Comparison of ENCODE assay signal across 10 mouse cellular contexts in genomic region chr13:54323307-54324165, GRCm38 (mm10). TPM values are rescaled to one million over a fixed set of nuclear protein-coding genes. Genes with fewer than 3 reads are reported as not detected.
A peak's percentile ranks its signal among the peaks of the same experiment; 100 is the strongest.
DNase-seq lines count a peak whose midpoint lies in the region; ATAC-seq and TF ChIP-seq lines count a peak whose summit lies in the region.
"Had no signal": no experiment of that assay in that cellular context is flagged by ENCODE, and none has a peak within 500 bp of the region (broad histone marks: within the 10 kb centered on the region; RNA-seq: fewer than 3 reads in every experiment).

No protein-coding gene starts in this region.

- WGBS in heart, embryonic 15.5 days, result 60% methylated on average over 13 of the region's 13 CpGs
- 59% methylated on average over 13 of the region's 13 CpGs for WGBS in heart, embryonic 11.5 days (ENCODE audit: insufficient replicate concordance)
- 73% methylated on average over 13 of the region's 13 CpGs for WGBS in hindbrain, embryonic 16.5 days

- H3K27me3 ChIP-seq in heart, embryonic 15.5 days, result 0 out of 2 replicates have a peak, but pooled peaks cover 5% of the 10 kb centered on the region
- no peaks in the 10 kb centered on the region for H3K27me3 ChIP-seq in heart, embryonic 11.5 days (ENCODE audit: control insufficient read depth, insufficient read depth, low read length)
- H3K27me3 ChIP-seq in hindbrain, embryonic 16.5 days (replicated peaks; ENCODE audit: control insufficient read depth, insufficient read depth, low read length), result no peaks in the 10 kb centered on the region
- H3K27me3 ChIP-seq: embryonic facial prominence, embryonic 15.5 days had no signal

- H3K36me3 ChIP-seq in heart, embryonic 15.5 days, result no peaks in the 10 kb centered on the region
- no peaks in the 10 kb centered on the region for H3K36me3 ChIP-seq in heart, embryonic 11.5 days (ENCODE audit: control insufficient read depth, insufficient read depth, low read length)
- H3K36me3 ChIP-seq in hindbrain, embryonic 16.5 days (ENCODE audit: control insufficient read depth, insufficient read depth, low read length), result no peaks in the 10 kb centered on the region
- H3K36me3 ChIP-seq: embryonic facial prominence, embryonic 15.5 days had no signal

- H3K9ac ChIP-seq in heart, embryonic 15.5 days, result no peak overlapping the region
- no peak overlapping the region for H3K9ac ChIP-seq in heart, embryonic 11.5 days (ENCODE audit: low read depth, low read length)
- H3K9ac ChIP-seq in hindbrain, embryonic 16.5 days (ENCODE audit: low read depth, low read length), result no peak overlapping the region
- H3K9ac ChIP-seq: embryonic facial prominence, embryonic 15.5 days had no signal

- ATAC-seq in heart, embryonic 15.5 days (replicated peaks; ENCODE audit: insufficient number of reproducible peaks, insufficient read depth, low FRiP score, low read depth), result 0 out of 2 replicates have a peak, but pooled peaks have one; percentile 16
- ATAC-seq in heart, embryonic 11.5 days (replicated peaks; ENCODE audit: insufficient number of reproducible peaks, low FRiP score, low TSS enrichment), result no peak
- ATAC-seq in hindbrain, embryonic 16.5 days, result no peak

- no peak for TF ChIP-seq POLR2A in embryonic fibroblast, embryonic 13.5 days (IDR thresholded peaks at IDR 0.05; ENCODE audit: low read depth, low read length)

- no peaks in the 10 kb centered on the region for H3K4me1 ChIP-seq in heart, embryonic 15.5 days (replicated peaks)
- H3K4me1 ChIP-seq in heart, embryonic 11.5 days (ENCODE audit: control insufficient read depth, insufficient read depth, low read length), result no peaks in the 10 kb centered on the region
- no peaks in the 10 kb centered on the region; the same call in 1 of the 2 replicates for H3K4me1 ChIP-seq in embryonic fibroblast, embryonic 13.5 days (ENCODE audit: control insufficient read depth, insufficient read depth, low read length)
- H3K4me1 ChIP-seq in hindbrain, embryonic 16.5 days (ENCODE audit: control insufficient read depth, insufficient read depth, low read depth, low read length), result peaks cover 15% of the 10 kb centered on the region
- H3K4me1 ChIP-seq: embryonic facial prominence, embryonic 15.5 days had no signal

- no peak for TF ChIP-seq CTCF in embryonic fibroblast, embryonic 13.5 days (IDR thresholded peaks at IDR 0.05; ENCODE audit: borderline replicate concordance, insufficient read depth, low read length)

- no peak overlapping the region for H3K4me3 ChIP-seq in heart, embryonic 15.5 days
- H3K4me3 ChIP-seq in heart, embryonic 11.5 days (ENCODE audit: low read depth, low read length), result no peak overlapping the region
- no peak overlapping the region for H3K4me3 ChIP-seq in embryonic fibroblast, embryonic 13.5 days (ENCODE audit: insufficient read depth, low read length)
- no peak overlapping the region for H3K4me3 ChIP-seq in hindbrain, embryonic 16.5 days (ENCODE audit: low read length)
- H3K4me3 ChIP-seq: embryonic facial prominence, embryonic 15.5 days had no signal

- peak; percentile 68 for DNase-seq in 3T3-L1 (ENCODE audit: low read depth, low spot score)
- DNase-seq in adrenal gland, adult 2 months, result no peak
- DNase-seq in embryo, embryonic 11 days, result no peak
- DNase-seq in lung, adult 18-20 months, result no peak
- DNase-seq: gastrocnemius, postnatal 36 days had no signal

- H3K4me2 ChIP-seq in heart, embryonic 15.5 days, result no peak overlapping the region
- no peak overlapping the region for H3K4me2 ChIP-seq in heart, embryonic 11.5 days
- H3K4me2 ChIP-seq in hindbrain, embryonic 16.5 days (ENCODE audit: low read length), result no peak overlapping the region
- H3K4me2 ChIP-seq: embryonic facial prominence, embryonic 15.5 days had no signal

- no peaks in the 10 kb centered on the region for H3K9me3 ChIP-seq in heart, embryonic 15.5 days (replicated peaks)
- no peaks in the 10 kb centered on the region for H3K9me3 ChIP-seq in heart, embryonic 11.5 days (replicated peaks; ENCODE audit: control insufficient read depth, low read length)
- H3K9me3 ChIP-seq in hindbrain, embryonic 16.5 days (ENCODE audit: control insufficient read depth, low read length), result no peaks in the 10 kb centered on the region
- H3K9me3 ChIP-seq: embryonic facial prominence, embryonic 15.5 days had no signal

- no peak overlapping the region for H3K27ac ChIP-seq in heart, embryonic 15.5 days
- no peak overlapping the region for H3K27ac ChIP-seq in heart, embryonic 11.5 days (ENCODE audit: low read depth, low read length)
- peak overlapping the region; percentile 48 for H3K27ac ChIP-seq in embryonic fibroblast, embryonic 13.5 days (ENCODE audit: insufficient read depth, low read length)
- peak overlapping the region; percentile 51 for H3K27ac ChIP-seq in hindbrain, embryonic 16.5 days (ENCODE audit: low read depth, low read length)
- H3K27ac ChIP-seq: embryonic facial prominence, embryonic 15.5 days had no signal

RNA-seq across cellular contexts. Expression of gene Cplx2, which starts 47.6 kb away (rescaled TPM):
- 1.9 and 2.2 TPM in 2 replicates for polyA plus RNA-seq in heart, embryonic 15.5 days (2015; fragmentation: Nextera tagmentation; extraction: Ambion mirVana)
- 2.1 and 3.0 TPM in 2 replicates for polyA plus RNA-seq in heart, embryonic 11.5 days (2014; fragmentation: Nextera tagmentation; extraction: Ambion mirVana)
- 12.3 and 13.2 TPM in 2 replicates for polyA plus RNA-seq in embryonic fibroblast, embryonic 13.5 days (2011; ENCODE audit: insufficient read length, low read depth, missing spikeins)
- 36.6 and 41.9 TPM in 2 replicates for polyA plus RNA-seq in hindbrain, embryonic 16.5 days (2015; fragmentation: Nextera tagmentation; extraction: Ambion mirVana)
- 10 to 100 TPM; 20.3 to 20.8 TPM for total RNA-seq in adrenal gland, adult 2 months (2021)
- polyA plus RNA-seq in adrenal gland, adult 2 months (2012; rRNA removed), result 22.6 and 23.8 TPM in 2 replicates

Comparison
In these comparisons a context has a peak if more than half of its experiments do, and no peak if none do; other contexts are left out.
1. H3K27ac ChIP-seq: peak in embryonic fibroblast, embryonic 13.5 days (single experiment) and hindbrain, embryonic 16.5 days (single experiment); none in heart, embryonic 15.5 days (single experiment) and heart, embryonic 11.5 days (single experiment).